Mouse (Mus musculus) spleen, postnatal 14 days (tissue): ENCODE measurements at regions not wholly inside any gene's neighbourhood (a gene's known extent, or its start where the extent isn't known, plus 50 kb on each side); places are given as distances from the start of the nearest gene placed in this dataset.

Experiments
- DNase-seq, 2 experiments: peaks; one replicate each; pipeline ENCODE4 v3.0.0; 2021 to 2022; ENCODE audit warnings: low spot score in 2 of 2

DNA sequence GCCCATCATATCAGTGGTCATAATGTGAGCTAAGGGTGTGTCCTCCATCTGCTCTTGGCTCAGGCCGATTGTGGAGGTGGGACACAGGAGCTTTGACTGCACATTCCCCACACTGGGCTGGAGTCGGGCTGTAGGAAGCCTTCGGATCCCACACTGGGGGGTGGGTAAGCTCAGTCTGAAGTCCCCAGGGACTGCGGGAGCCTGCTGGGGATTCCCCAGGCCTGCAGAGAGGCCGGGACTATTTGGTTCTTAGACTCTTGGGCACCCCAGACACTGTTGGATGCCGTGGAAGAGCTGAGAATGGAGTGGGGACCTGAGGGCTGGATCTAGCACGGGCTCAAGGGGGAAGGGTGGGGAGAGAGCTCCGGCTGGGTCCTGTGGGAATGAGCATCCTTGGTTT is 547.1 kb upstream of the Nrp1 start:
- no peak for DNase-seq

DNA sequence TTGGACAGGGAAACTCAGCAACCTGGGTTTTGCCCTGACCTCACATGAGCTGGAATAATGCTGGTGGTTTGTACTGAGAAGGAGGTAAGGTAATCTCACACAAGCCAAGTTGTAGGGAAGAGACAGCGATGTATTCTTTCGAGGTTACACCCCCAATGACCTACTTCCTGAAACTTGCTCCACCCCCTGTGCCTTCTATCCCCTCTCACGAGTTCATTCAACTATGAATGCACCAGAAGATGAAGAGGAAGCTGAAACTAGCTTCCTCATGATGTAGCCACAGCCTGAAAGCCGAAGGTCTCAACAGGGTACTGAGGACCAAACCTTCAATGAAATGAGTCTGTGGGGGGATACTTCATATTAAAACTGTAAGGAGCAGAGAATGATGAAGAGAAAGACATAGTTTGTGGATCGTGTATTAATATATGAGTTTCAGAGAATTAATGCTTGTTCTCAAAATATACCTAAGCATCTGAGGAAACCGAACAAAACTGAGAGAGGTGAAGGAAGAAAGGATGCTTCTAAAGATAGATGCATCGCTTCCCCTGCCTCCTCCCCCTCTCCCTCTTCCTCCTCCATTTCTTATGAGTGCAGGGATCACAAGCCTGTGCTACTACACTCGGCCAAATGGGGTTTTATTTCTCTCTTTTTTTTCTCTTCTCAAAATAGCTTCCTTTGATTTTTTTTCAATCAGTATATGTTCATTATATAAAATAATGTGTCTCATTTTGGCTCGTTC is 543.5 kb upstream of the Nrp1 start:
- no peak for DNase-seq

DNA sequence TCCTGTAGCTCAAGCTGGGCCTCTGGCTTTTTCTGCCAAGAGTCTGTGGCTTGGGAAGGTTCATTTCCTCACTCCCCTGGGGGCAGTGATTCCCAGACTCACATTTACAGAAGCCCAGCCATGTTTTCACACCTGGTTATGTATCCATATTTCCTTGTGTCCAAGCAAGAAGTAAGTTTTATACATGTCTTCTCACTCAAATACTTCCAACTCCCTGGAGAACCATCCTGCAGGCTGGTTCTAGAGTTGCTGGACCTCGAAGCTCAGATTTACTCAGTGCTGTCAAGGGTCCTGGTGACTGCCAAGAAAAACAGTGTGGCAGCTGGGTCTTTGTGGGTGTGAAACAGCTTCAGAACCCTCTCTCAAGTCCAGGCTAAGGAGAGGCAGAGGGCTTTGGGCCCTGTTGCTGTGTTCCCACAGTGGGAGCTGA is 537.6 kb upstream of the Nrp1 start:
- DNase-seq = no peak

DNA sequence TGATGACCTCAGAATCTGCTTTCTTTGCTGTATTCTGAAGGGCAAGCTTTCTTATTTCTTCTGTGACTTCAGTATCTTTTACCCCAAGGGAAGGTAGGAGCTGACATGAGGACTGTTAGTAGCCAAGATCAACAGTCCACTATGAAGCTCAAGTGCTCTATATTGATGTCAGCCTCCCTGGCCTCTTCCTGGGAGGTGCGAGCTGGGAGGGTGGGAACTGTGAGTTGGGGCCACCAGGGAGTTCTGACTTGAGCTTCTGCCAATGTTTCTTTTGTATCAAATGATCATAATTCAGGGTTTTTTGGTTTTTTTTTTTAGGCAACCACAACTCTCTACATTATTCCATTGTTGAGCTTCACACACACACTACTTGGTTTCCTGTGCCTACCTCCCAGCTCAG is 536.8 kb upstream of the Nrp1 start:
- no peak for DNase-seq

DNA sequence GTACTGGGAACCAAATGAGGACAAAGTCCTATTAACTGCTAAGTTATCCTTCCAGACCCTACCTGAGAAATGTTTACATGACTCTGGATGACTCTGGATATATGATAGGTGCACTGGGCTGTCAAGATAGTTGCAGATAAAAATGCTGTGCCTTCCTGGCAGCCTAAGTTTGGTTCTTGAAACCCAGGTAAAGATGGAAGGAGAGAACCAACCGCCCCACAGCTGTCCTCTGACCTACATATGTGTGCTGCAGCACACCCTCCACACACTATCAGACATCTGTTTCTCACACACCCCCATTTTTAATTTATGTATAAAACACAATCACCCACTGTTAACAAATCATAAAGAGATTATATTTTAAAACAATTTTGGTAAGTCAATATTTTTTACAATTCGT is 533.4 kb upstream of the Nrp1 start:
- no peak for DNase-seq

DNA sequence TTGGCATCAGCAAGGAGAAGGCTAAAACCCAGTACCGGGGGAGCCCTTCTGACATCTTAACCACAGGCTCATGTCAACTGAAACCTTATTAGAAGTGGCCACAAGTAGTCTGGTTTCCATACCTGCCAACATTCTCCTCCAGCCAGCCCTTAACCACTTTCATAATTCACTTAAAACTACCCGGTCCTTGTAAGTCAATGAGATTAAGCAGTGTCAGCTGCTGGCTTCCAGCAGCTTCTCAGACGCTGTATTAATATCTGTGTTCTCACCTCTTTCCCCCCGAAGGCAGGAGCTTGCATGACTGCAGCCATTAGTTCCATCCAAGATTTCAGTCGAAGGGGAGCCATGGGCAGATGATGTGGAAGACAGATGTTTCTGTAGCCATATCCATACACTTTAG is 530.6 kb upstream of the Nrp1 start:
- no peak for DNase-seq

DNA sequence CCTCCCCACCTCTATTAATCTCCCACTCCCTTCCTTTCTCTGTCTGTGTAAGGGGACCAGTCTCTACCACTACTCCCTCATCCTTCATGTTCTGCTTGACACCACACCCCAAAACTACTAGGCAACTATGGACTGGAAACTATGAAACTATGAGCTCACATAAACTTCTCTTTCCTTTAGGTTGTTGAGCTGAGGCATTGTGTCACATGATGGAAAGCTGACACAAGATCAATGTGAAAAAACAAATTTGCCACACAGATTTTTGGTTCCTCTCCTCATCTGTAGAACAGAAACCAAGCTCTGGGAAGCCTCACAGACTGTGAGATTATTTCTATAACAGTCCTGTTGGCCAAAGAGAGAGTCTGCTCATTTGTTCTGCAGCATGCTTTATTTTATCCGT is 528.7 kb upstream of the Nrp1 start:
- no peak for DNase-seq

DNA sequence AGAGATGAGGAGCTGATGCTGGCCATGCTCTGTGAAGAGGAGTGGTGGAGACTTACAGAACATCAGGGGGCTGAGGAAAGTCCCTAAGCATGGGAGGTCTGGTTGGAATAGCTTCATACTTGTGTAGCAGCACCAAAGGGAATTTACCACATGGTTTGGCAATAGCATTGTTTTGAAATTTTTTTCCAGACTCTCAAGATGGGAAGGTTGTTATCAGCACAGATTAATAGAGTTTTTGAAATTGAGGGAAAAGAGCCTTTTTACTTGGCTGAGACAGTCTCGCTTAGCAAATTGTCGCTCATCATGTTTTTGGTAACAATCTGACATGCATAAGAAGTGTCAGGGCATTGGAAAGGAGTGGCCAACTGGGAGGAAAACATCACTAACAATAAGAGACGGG is 524.4 kb upstream of the Nrp1 start:
- DNase-seq = no peak

DNA sequence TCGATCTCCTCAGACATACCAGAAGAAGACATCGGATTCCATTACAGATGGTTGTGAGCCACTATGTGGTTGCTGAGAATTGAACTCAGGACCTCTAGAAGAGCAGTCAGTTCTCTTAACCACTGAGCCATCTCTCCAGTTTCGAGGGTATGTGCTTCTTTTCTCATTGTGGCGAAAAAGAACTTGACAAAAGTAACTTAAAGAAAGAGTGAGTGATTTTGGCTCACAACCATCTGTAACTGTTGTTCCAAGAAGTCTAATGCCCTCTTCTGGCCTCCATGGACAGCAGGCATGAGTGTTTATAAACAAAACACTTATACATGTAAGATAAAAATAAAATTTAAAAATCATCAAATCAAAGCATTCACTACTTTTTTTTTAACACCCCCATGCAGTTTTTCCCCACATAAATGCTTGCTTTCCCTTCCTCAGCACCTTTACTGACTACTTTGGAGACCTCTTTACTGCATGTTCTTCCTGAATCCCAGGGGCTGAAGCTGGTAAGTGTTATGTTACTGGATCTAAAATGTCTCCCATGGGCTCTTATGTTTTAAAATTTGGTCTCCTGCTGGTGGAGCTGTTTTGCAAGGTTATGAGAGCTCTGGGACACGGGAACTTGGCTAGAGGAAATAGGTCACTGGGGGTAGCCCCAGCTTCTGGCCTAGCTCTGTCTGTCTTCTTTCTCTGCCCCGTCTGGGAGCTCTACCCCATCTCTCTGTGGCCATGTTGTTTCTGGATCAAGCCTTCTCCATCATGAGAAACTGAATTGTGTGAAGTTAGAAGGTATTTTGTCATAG is 521.8 kb upstream of the Nrp1 start:
- no peak for DNase-seq

DNA sequence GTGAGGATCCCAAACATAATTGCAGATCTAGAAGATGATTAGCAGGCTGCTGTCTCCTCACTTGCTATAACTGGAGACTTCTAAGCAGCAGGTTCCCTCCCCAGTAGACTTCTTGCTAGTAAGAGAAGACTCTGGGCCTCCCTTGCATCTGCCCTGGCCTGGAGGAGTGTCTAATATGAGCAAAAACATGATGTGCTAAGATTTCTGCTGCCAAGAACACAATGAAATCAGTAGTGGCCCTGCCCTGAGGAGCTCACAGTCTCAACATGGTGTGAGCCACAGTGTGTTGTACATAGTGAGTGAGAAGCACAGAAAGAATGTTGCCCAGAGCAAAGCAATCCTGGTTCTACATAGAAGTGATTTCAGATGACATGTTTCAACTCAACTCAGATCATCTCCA is 520.1 kb upstream of the Nrp1 start:
- no peak for DNase-seq

DNA sequence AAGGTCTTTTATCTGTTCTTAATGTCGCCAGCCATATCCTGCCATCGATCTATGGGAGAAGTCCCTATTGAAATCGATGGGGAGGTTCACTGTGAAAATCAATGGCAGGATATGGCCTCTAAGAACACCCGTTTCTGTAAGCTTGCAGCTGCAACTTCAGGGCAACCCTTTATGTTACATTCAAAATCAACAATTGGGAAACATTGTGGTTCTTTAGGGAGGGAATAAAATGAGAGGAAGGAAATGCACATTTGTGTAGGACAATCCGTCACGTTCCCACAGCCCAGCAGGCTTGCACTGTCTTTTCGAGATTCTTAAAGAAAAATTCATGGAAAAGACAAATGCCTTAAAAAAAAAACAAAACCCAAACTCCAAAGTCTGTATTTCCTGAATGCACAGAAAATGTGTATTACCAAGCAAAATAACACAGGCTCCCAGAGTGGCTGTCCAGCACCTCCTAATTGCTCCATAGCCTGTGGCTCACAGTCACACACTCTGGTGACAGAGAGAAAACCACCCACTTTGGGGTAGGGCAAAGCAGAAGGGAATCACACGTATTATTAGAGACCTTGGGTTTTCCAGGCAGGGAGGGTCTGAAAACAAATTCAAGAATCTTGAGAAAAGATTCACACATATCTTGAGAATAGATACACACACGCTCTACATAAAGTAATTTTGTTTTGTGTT is 510.9 kb upstream of the Nrp1 start:
- DNase-seq = no peak

DNA sequence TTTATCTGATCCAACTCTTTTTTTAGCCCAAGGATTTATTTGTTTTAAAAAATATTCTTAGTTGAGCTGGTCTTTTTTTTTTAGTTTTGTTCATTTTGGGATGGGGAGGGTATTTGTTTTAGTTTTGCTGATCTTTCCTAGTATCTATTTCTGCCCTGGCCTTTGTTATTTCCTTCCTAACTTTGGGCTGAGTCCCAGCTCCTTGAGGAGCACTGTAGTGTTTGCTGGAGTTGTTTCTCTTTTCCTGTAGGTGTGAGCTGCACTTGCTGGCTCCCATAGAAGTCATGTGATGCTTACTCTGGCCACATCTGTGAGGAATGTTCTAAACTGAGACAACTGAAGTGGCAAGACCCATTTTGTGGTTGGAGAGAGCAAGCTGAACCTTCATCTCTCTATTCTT is 508.5 kb upstream of the Nrp1 start:
- no peak for DNase-seq

DNA sequence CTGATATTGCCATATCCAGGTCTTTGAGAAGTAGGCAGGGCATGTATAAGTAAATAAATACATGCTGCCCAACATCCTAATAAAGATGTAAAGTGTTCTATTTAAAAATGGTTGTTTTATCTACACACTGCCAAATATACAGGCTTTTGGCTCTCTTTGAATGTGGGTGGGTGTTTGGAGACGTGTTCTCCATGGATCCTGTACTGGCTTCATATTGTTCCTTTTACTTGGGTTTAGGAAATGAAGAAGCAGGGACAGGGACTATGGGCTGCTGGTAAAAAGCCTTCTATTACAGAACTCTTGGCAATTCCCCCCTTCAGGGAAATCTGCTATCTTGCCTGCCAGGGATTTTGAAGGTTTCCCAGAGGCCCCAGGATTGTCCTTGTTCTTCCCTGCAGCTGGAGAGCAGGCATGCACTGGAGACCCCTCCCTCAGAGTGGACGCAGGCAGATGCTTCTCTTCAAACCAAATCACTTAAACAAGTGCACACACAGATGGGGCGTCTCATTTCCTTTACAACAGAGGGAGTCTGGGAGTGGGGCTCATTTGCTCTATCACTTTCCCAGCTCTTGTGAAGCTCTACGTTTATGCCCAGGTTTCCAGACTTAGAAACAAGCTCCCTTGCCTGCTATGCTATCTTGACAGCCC is 502.6 kb upstream of the Nrp1 start:
- no peak for DNase-seq

DNA sequence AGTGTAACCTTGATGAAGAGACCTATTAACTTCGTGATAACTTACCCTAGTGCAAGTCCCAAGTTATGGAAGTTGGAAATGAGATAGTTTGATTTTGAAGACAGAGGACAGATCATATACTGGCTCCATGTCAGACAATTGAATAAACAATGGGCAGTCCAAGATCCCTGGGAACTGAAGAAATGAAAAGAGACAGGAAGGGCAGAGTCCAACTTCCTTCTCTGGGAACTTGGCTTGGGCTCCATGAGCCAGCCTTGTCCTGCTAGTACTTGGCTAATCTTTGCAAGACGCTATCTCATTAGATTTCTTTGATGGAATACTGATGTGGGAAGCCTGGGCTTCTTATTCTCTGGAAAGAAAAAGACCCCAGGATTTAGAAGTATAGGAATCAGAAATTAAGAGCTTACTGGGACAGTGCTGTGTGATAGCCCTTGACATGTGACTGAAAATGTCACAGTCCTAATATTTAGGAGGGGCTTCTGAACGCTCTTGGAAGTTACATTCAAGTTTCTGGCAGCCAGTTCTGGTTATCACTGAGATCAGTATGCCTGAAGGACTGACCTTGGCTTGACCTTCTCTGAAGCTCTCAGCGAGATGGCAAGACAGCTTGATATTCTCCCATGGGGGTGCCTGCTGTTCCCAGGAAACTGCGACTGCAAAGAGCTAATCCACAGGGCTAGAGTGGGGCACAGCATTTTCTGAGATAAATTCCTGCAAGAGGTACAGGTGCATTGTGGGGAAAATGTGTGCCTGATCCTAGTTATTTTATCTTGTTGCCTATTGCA is 501.9 kb upstream of the Nrp1 start:
- no peak for DNase-seq

DNA sequence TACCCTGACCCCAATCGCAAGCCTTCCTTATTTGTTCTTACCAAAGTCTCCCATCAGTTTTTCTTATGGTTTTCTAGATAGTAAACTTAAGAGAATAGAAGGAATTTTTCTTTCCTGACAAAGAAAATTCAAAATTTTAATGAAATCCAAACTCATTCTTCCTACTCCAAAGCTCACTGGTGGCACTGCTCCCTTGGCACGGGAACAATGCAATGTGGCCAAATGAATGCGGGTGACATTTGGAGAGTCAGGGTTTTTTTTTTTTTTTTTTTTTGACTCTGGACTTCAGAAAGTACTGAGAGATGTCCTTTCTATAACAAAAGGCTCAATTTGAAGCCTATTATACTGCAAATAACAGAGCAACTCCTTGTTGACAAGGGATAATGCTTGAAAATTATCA is 499.4 kb upstream of the Nrp1 start:
- DNase-seq = no peak

DNA sequence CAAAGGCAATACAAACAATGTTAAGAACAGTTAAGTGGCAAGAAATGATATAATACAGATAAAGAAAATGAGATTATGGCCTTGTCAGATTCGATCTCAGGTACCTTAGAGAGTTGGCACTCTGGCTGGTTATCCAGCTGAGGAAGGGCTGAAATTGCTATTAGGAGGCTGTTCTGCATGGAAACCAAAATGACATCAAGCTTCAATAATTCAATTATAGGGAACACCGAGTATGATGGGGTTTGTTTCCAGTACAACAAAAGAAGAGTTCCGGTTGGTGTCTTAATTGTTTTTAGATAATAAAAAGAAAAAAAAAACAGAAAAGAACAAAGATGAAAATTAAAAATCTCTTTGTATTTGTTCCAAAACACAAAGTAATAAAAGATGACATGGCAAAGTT is 498.0 kb upstream of the Nrp1 start:
- no peak for DNase-seq

DNA sequence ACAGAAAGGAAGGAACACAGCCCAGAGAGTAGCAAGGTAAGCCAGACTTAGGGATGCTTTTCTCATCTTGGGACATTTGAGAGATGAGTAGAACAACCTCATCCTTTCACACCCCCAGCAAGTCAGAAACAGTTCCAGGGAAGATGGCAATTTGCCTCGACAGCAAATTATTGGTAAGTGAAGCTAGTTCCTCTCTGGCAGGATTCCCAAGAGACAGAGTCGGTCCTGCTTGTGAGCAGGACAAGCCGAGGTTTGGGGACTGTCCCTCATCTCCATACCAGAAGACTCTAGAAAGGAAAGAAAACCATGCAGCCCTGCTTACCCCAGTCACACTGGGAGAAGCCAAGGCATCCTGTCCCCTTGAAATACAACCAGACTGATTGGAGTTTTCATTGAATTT is 497.5 kb upstream of the Nrp1 start:
- DNase-seq = no peak

DNA sequence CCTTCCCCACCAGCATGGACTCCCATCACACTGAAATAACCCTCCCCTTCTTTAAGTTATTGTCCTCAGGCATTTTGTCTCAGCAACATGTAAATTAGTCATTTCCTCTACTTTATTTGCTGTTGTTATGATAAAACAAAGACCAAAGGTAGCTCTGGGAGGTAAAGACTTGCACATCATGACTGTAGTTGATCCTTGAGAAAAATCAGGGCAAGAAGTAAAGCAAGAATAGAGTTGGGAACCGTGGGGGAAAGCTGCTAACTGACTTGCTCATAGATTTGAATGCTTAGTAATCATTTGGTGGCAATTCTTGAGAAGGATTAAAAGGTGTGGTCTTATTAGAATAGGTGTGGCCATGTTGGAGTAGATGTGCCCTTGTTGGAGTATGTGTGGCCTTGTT is 473.8 kb upstream of the Nrp1 start:
- DNase-seq = no peak

DNA sequence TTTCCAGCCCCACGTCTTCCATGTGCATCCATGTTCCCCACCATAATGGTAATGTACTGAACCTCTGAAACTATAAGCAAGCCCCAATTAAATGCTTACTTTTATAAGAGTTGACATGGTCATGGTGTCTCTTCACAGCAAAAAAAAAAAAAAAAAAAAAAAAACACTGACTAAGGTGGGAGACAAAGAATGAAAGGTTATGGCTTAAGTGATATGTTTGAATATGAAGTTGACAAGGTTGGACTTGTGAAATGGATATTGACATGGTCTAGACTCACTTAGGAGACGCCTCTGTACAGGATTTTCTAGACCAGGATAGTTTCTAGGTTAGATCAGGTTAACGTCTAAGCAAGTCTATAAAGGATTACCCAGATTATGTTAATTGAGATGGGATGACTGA is 473.2 kb upstream of the Nrp1 start:
- DNase-seq = no peak

DNA sequence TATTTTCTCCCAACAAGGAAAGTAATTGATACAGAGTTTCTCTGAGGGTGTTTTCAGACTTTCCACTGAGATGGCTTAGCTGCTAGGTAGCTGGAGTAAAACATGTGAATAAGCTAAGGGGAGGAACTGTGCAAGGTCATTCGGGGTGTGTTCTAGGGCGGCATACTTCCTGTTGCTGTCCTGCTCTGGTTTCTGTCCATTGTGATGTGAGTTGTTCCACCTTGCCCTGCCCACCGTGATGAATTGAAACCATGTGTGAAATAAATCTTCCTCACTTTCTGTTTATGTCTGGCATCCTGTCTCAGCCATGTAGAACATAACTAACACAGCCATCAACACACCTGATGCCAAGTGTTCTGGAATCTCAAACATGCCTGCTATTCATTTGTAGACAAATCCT is 472.6 kb upstream of the Nrp1 start:
- DNase-seq = no peak

DNA sequence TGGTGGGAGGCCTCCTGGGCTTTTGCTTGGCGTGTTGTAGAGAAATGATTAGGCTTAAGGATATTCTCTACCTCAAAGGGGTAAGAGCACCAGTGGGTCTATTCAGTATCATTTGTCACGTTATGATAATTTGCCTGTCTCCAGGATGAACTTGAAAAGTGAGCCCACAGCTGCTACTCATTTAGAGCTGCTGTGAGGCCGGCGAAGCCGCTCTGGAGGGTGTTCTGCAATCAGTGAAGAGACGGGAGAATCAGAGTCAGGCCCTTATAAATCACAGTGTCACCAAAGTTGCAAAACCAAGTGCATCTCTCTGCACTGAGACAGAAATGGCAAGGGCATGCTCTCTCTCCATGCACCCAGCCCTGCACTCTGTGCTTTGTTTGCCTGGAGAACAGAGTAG is 467.7 kb upstream of the Nrp1 start:
- no peak for DNase-seq

DNA sequence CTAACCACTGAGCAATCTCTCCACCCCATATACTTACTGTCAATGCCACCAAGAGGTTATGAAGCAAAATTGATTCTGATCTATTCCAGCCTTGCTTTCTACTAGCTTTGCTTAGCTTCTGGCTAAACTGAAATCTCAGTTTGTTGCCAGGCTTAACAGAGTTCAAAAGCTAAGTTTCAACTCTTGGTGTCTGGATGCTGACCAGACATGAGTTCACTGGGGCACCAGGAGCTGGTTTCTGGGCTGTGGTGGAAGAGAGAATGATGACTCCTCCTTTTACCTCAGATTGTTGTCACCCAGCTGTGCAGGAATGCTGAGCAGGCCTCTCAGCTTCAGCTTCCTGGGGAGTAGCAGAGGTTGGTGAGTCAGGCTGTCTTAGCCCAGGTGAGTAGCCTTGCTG is 464.1 kb upstream of the Nrp1 start:
- no peak for DNase-seq
